Mouse (Mus musculus) liver, adult 2 months (tissue): Measurements from ENCODE around the gene Kcnmb4. TPM values are rescaled to one million over a fixed set of nuclear protein-coding genes. Genes with fewer than 3 reads are reported as not detected.

ENCODE experiments used
- DNase-seq: peaks from one replicate; pipeline ENCODE4 v3.0.0-alpha.2; 2011; ENCODE audit warnings: low read depth, low spot score; ENCODE audit errors: extremely low read depth
- H3K27ac ChIP-seq: fragments of 200-500 bp; replicated peaks from 2 replicates; pipeline ENCODE4 v1.5.1; 2012; ENCODE audit warnings: low read depth, mild to moderate bottlenecking, control low read depth, inconsistent platforms, low read length; ENCODE audit not compliant: insufficient read depth
- H3K27me3 ChIP-seq: fragments of 200-500 bp; 2 replicates; pipeline ENCODE4 v1.6.1; 2012; ENCODE audit warnings: mild to moderate bottlenecking, moderate library complexity, low read length, inconsistent platforms; ENCODE audit not compliant: control insufficient read depth, insufficient read depth
- H3K36me3 ChIP-seq: fragments of 200-500 bp; 2 replicates; pipeline ENCODE4 v1.6.1; 2012; ENCODE audit warnings: low read length, inconsistent platforms; ENCODE audit not compliant: control insufficient read depth, insufficient read depth
- H3K4me1 ChIP-seq: fragments of 200-500 bp; 2 replicates; pipeline ENCODE4 v1.6.1; 2011; ENCODE audit warnings: low read length; ENCODE audit not compliant: control insufficient read depth, insufficient read depth
- H3K4me3 ChIP-seq: fragments of 200-500 bp; 2 replicates; pipeline ENCODE4 v1.5.1; 2011; ENCODE audit warnings: low read depth, mild to moderate bottlenecking, control low read depth, low read length, moderate library complexity; ENCODE audit not compliant: insufficient read depth
- H3K79me2 ChIP-seq: fragments of 200-500 bp; 2 replicates; pipeline ENCODE4 v1.6.1; 2012; ENCODE audit warnings: inconsistent platforms, mild to moderate bottlenecking, low read length, moderate library complexity; ENCODE audit not compliant: control insufficient read depth, insufficient read depth
- H3K9ac ChIP-seq: fragments of 200-500 bp; 2 replicates; pipeline ENCODE4 v1.6.1; 2012; ENCODE audit warnings: low read depth, mild to moderate bottlenecking, control low read depth, inconsistent platforms, low read length
- CTCF ChIP-seq: fragments of 200-500 bp; IDR thresholded peaks from 2 replicates; pipeline ENCODE4 v1.5.1; 2011; ENCODE audit warnings: low read depth, low read length, control low read depth
- POLR2A ChIP-seq: fragments of 200-500 bp; IDR thresholded peaks from 2 replicates; pipeline ENCODE4 v1.6.1; 2011; ENCODE audit warnings: low read length, control low read depth; ENCODE audit not compliant: insufficient read depth; ENCODE audit errors: extremely low read depth
- WGBS: fragments of 180-500 bp; shearing (Covaris S2); methylation state at CpG from one replicate; pipeline ENCODE4 v1.1.7; 2018; 5-methylcytosine and 5-hydroxymethylcytosine counted together
- polyA plus RNA-seq: library from polyadenylated mRNA; depleted of rRNA; stranded (reverse); fragments of >200 nt; gene quantifications from 2 replicates; pipeline ENCODE4 v1.2.3, GENCODE M21; 2012
- total RNA-seq: library from RNA; depleted of rRNA; stranded (reverse); fragments of >200 nt; gene quantifications from 2 replicates; pipeline ENCODE4 v1.2.3, GENCODE M21; 2014

The Kcnmb4 gene
- total and polyA plus RNA-seq, 2 experiments, result 0.06 to 0.18 TPM

GRCm38 (mm10) chr10:116397573-116397972 is 76.1 kb downstream of the Kcnmb4 start:
- H3K4me3 ChIP-seq, result no peak overlapping the region
- H3K79me2 ChIP-seq, result no peaks in the 10 kb centered on the region
- H3K27me3 ChIP-seq, result no peaks in the 10 kb centered on the region
- H3K27ac ChIP-seq, result no peak overlapping the region
- H3K4me1 ChIP-seq, result no peaks in the 10 kb centered on the region
- no peak for DNase-seq
- TF ChIP-seq POLR2A (no peak), CTCF (no peak)
- H3K36me3 ChIP-seq, result no peaks in the 10 kb centered on the region
- WGBS, result 19% methylated on average over 14 of the region's 14 CpGs
- H3K9ac ChIP-seq, result no peak overlapping the region

GRCm38 (mm10) chr10:116396966-116397365 is 76.7 kb downstream of the Kcnmb4 start:
- Histone ChIP-seq H3K27ac (no peak overlapping the region), H3K79me2 (no peaks in the 10 kb centered on the region), H3K27me3 (no peaks in the 10 kb centered on the region), H3K4me3 (no peak overlapping the region), H3K4me1 (no peaks in the 10 kb centered on the region), H3K36me3 (no peaks in the 10 kb centered on the region), H3K9ac (no peak overlapping the region)
- no peak for DNase-seq
- TF ChIP-seq POLR2A, result no peak
- TF ChIP-seq CTCF, result no peak
- WGBS, result 83% methylated on average over 13 of the region's 13 CpGs

GRCm38 (mm10) chr10:116396279-116396678 is 77.4 kb downstream of the Kcnmb4 start:
- no peaks in the 10 kb centered on the region for H3K36me3 ChIP-seq
- no peaks in the 10 kb centered on the region for H3K27me3 ChIP-seq
- no peak overlapping the region for H3K4me3 ChIP-seq
- no peak overlapping the region for H3K9ac ChIP-seq
- no peak for DNase-seq
- H3K27ac ChIP-seq, result no peak overlapping the region
- no peaks in the 10 kb centered on the region for H3K4me1 ChIP-seq
- TF ChIP-seq POLR2A (no peak), CTCF (no peak)
- no peaks in the 10 kb centered on the region for H3K79me2 ChIP-seq
- whole genome bisulfite sequencing, result 55% methylated on average over 5 of the region's 5 CpGs

- Histone ChIP-seq H3K9ac (no peak overlapping the region), H3K4me3 (no peak overlapping the region), H3K27me3 (no peaks in the 10 kb centered on the region), H3K27ac (no peak overlapping the region), H3K79me2 (no peaks in the 10 kb centered on the region), H3K4me1 (no peaks in the 10 kb centered on the region), H3K36me3 (no peaks in the 10 kb centered on the region)
- peak; percentile 2 for DNase-seq
- 49% methylated on average over 4 of the region's 4 CpGs for WGBS
- TF ChIP-seq CTCF, result no peak
- no peak for TF ChIP-seq POLR2A
These were observed 79.1 kb downstream of the Kcnmb4 start for GRCm38 (mm10) chr10:116394585-116394984.

GRCm38 (mm10) chr10:116393790-116394475 is 79.7 kb downstream of the Kcnmb4 start:
- no peaks in the 10 kb centered on the region for H3K79me2 ChIP-seq
- no peak overlapping the region for H3K27ac ChIP-seq
- 78% methylated on average over 9 of the region's 9 CpGs for whole genome bisulfite sequencing
- no peak for DNase-seq
- no peak overlapping the region for H3K9ac ChIP-seq
- no peak overlapping the region for H3K4me3 ChIP-seq
- H3K36me3 ChIP-seq, result no peaks in the 10 kb centered on the region
- TF ChIP-seq POLR2A (no peak), CTCF (no peak)
- H3K4me1 ChIP-seq, result no peaks in the 10 kb centered on the region
- H3K27me3 ChIP-seq, result no peaks in the 10 kb centered on the region

GRCm38 (mm10) chr10:116388840-116389239 is 84.8 kb downstream of the Kcnmb4 start:
- TF ChIP-seq POLR2A (no peak), CTCF (no peak)
- no peaks in the 10 kb centered on the region for H3K79me2 ChIP-seq
- no peaks in the 10 kb centered on the region for H3K27me3 ChIP-seq
- no peak for DNase-seq
- no peaks in the 10 kb centered on the region for H3K36me3 ChIP-seq
- H3K4me1 ChIP-seq, result no peaks in the 10 kb centered on the region
- H3K27ac ChIP-seq, result no peak overlapping the region
- no peak overlapping the region for H3K9ac ChIP-seq
- WGBS, result 78% methylated on average over 6 of the region's 6 CpGs
- no peak overlapping the region for H3K4me3 ChIP-seq
